Mouse (Mus musculus): ENCODE measurements around the gene 6330409D20Rik. TPM values are rescaled to one million over a fixed set of nuclear protein-coding genes. Genes with fewer than 3 reads are reported as not detected.

6330409D20Rik gene
- polyA plus RNA-seq, 1 experiment from 2014 or later, result 3.0 TPM

DNA sequence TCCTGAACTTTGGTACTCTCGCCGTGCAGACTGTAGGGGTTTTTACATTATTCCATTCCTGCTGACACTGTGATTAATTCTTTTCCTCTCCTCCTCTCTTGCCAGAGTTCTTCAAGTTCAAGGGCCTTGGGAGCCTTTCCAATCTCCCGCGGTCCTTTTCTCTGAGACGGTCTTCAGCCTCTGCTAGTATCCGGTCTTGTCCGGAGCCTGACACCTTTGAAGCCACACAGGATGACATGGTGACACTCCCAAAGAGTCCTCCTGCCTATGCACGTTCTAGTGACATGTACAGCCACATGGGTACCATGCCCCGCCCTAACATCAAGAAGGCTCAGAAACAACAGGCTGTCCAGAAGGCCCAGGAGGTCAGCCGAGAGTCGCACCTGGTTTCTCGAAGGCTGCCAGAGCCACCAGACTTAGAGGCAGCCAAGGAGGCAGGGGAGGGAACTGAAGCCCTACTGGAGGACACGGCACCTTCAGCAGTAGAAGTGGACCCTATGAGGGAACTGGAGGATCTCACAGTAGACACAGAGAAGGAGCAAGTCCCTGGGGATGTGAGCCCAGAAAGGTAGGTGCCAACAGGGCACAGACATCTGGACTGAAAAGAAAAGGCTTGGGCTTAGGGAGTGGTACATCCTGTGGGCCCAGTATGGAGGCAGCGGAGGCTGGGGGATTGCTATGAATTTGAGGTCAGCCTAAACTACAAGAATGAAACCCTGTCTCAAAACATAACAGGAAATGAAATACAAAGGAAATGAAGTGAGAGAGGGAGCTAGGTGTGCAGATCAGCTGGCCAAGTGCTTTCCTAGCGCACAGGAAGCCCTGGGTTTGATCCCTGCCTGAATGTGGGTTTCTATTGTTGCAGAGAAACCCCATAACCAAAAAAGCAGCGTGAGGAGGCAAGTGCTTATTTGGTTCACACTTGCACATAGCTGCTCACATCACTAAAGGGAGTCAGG, 15.7 kb downstream of the 6330409D20Rik start:
- H3K4me1 ChIP-seq (replicated peaks; ENCODE audit: control insufficient read depth, insufficient read depth, low read length), result no peaks in the 10 kb centered on the region
- no peaks in the 10 kb centered on the region for H3K9me3 ChIP-seq (ENCODE audit: control insufficient read depth, low read length)
- ATAC-seq (ENCODE audit: low FRiP score) (no peak), DNase-seq (ENCODE audit: low spot score) (no peak)
- H3K27ac ChIP-seq (ENCODE audit: low read depth, low read length), result no peak overlapping the region
- no peak overlapping the region for H3K4me2 ChIP-seq (replicated peaks; ENCODE audit: low read depth, low read length)
- no peak overlapping the region for H3K9ac ChIP-seq (ENCODE audit: low read depth, low read length)
- 83% methylated on average over 16 of the region's 16 CpGs for WGBS
- no peaks in the 10 kb centered on the region for H3K36me3 ChIP-seq (ENCODE audit: control insufficient read depth, insufficient read depth, low read length)
- H3K27me3 ChIP-seq (ENCODE audit: control insufficient read depth, insufficient read depth, low read length), result no peaks in the 10 kb centered on the region
- H3K4me3 ChIP-seq (ENCODE audit: low read depth, low read length), result no peak overlapping the region

DNA sequence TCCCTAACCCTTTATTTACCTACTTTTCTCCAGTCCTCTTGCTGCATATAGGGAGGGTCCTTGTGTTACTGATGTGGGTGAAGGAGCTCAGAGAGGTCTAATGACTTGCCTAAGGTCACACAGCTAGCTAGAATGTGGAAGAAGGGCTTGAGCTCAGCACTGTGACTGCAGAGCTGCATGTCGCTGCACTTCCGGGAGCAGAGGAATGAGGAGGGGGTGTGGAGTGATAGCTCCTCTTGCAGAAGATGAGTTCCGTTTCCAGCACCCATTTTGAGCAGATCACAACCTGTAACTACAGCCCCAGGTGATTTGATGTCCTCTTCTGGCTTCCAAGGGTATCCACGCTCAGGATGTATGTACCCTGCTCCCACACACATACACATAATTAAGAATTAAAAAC, 16.7 kb downstream of the 6330409D20Rik start:
- no peak for ATAC-seq (ENCODE audit: low FRiP score)
- H3K9ac ChIP-seq (ENCODE audit: low read depth, low read length), result no peak overlapping the region
- WGBS, result 88% methylated on average over 4 of the region's 4 CpGs

DNA sequence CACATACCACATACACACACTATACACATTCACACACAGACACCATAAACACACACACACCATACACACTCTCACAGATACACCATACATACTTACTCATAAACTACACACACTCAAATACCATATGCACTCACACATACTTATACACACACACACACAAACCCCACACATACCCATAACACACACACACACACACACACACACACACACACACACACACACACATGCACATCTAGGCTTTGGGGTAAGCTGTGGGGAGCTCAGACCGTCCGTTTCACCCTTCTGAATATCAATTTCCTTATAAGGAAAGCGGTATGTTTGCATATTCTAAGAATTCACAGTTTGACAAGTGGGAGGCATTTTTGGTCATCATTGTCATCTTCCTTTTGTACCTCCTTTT, 18.2 kb downstream of the 6330409D20Rik start:
- Histone ChIP-seq H3K4me2 (replicated peaks; ENCODE audit: low read depth, low read length) (no peak overlapping the region), H3K4me1 (replicated peaks; ENCODE audit: control insufficient read depth, insufficient read depth, low read length) (no peaks in the 10 kb centered on the region), H3K36me3 (ENCODE audit: control insufficient read depth, insufficient read depth, low read length) (no peaks in the 10 kb centered on the region), H3K27ac (ENCODE audit: low read depth, low read length) (no peak overlapping the region), H3K27me3 (ENCODE audit: control insufficient read depth, insufficient read depth, low read length) (no peaks in the 10 kb centered on the region), H3K4me3 (ENCODE audit: low read depth, low read length) (no peak overlapping the region), H3K9ac (ENCODE audit: low read depth, low read length) (no peak overlapping the region), H3K9me3 (ENCODE audit: control insufficient read depth, low read length) (no peaks in the 10 kb centered on the region)
- DNase-seq (ENCODE audit: low spot score) (no peak), ATAC-seq (ENCODE audit: low FRiP score) (no peak)
- 86% methylated on average over 3 of the region's 3 CpGs for WGBS

More for the DNA sequence above, 16.7 kb downstream of the 6330409D20Rik start:
- DNase-seq (ENCODE audit: low spot score), result no peak
- Histone ChIP-seq H3K9me3 (ENCODE audit: control insufficient read depth, low read length) (no peaks in the 10 kb centered on the region), H3K36me3 (ENCODE audit: control insufficient read depth, insufficient read depth, low read length) (no peaks in the 10 kb centered on the region), H3K27ac (ENCODE audit: low read depth, low read length) (no peak overlapping the region), H3K4me3 (ENCODE audit: low read depth, low read length) (no peak overlapping the region), H3K4me2 (replicated peaks; ENCODE audit: low read depth, low read length) (no peak overlapping the region), H3K27me3 (ENCODE audit: control insufficient read depth, insufficient read depth, low read length) (no peaks in the 10 kb centered on the region), H3K4me1 (replicated peaks; ENCODE audit: control insufficient read depth, insufficient read depth, low read length) (no peaks in the 10 kb centered on the region)

DNA sequence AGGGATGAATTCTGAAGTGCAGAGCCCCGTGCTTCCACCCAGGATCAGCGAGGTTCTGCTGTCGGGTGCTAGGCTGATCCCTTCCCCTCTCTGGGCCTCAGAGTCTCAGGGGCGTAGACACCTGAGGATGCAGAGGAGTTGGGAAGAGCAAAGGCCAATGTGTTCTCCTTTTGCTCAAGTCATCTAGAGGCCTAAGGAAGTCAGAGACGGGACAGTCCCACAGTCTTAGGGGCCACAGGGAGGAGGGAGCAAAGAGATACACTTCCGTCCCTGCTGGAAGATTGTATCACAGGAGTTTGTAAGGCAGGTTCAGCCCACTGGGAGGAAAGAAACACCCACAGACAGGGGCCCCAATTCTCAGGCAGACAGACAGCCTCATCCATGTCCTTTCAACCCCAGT, 18.8 kb downstream of the 6330409D20Rik start:
- Histone ChIP-seq H3K4me2 (replicated peaks; ENCODE audit: low read depth, low read length) (no peak overlapping the region), H3K27ac (ENCODE audit: low read depth, low read length) (no peak overlapping the region), H3K9me3 (ENCODE audit: control insufficient read depth, low read length) (no peaks in the 10 kb centered on the region), H3K27me3 (ENCODE audit: control insufficient read depth, insufficient read depth, low read length) (no peaks in the 10 kb centered on the region), H3K9ac (ENCODE audit: low read depth, low read length) (no peak overlapping the region), H3K4me1 (replicated peaks; ENCODE audit: control insufficient read depth, insufficient read depth, low read length) (no peaks in the 10 kb centered on the region), H3K4me3 (ENCODE audit: low read depth, low read length) (no peak overlapping the region), H3K36me3 (ENCODE audit: control insufficient read depth, insufficient read depth, low read length) (no peaks in the 10 kb centered on the region)
- ATAC-seq (ENCODE audit: low FRiP score) (no peak), DNase-seq (ENCODE audit: low spot score) (no peak)
- WGBS, result 70% methylated on average over 6 of the region's 6 CpGs

DNA sequence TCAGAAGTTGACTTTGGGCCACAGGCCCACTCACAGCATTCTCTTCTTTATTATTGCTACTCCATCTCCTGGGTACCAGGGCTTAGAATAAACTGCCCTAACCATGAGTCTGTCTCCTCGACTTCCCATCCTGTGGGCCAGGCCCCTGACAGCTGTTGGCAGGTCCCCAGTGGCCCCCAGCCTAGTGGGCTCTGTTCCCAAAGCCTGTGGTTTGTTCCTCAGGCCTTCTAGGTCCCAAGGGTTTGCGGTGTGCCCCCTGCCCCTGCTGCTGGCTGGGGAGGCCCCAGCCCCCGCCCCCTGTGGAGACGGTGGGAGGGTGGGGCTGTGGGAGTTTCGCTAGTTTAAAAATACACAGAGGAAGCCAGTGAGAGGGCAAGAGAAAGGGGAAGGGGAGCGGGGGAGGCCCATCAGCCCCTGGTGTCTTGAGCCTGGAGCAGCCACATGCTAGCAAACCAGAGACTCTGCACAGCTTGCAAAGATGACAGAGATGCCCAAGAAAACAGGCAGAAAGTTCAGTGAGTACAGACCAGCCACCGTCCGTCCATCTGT, 20.1 kb downstream of the 6330409D20Rik start, which contains the start of gene Sh2d3c:
Gene Sh2d3c, plus strand, starts transcription at position 375 of the 549 bp plus-strand sequence.
- DNase-seq (ENCODE audit: low spot score), result no peak
- Histone ChIP-seq H3K36me3 (ENCODE audit: control insufficient read depth, insufficient read depth, low read length) (no peaks in the 10 kb centered on the region), H3K4me2 (replicated peaks; ENCODE audit: low read depth, low read length) (no peak within 1 kb of the TSS), H3K27ac (ENCODE audit: low read depth, low read length) (no peak within 1 kb of the TSS), H3K27me3 (ENCODE audit: control insufficient read depth, insufficient read depth, low read length) (no peaks in the 10 kb centered on the region), H3K4me3 (ENCODE audit: low read depth, low read length) (no peak within 1 kb of the TSS), H3K9ac (ENCODE audit: low read depth, low read length) (no peak within 1 kb of the TSS), H3K4me1 (replicated peaks; ENCODE audit: control insufficient read depth, insufficient read depth, low read length) (no peaks in the 10 kb centered on the region), H3K9me3 (ENCODE audit: control insufficient read depth, low read length) (no peaks in the 10 kb centered on the region)
- no peak for ATAC-seq (ENCODE audit: low FRiP score)
- WGBS, result 58% methylated on average over 8 of the region's 8 CpGs

DNA sequence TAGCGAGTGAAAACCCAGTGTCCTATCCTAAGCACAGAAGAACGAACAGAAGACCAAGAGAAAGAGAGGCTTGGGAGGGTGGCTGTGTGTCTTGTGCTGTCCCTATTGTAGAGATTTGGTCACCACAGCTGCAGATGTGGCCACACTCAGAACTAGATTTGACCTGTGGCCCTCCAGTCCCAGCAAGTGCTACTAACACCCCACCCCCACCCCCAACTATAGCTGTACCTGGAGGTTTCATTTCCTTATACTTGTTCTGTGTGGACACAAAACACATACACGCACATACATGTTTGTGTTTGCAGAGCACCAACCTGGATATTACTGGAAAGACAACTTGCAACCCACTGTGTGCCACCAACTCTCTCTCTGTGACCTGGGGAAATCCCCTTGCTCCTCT, 20.8 kb downstream of the 6330409D20Rik start:
- Histone ChIP-seq H3K36me3 (ENCODE audit: control insufficient read depth, insufficient read depth, low read length) (no peaks in the 10 kb centered on the region), H3K9me3 (ENCODE audit: control insufficient read depth, low read length) (no peaks in the 10 kb centered on the region), H3K27me3 (ENCODE audit: control insufficient read depth, insufficient read depth, low read length) (no peaks in the 10 kb centered on the region), H3K4me1 (replicated peaks; ENCODE audit: control insufficient read depth, insufficient read depth, low read length) (no peaks in the 10 kb centered on the region), H3K4me3 (ENCODE audit: low read depth, low read length) (no peak overlapping the region), H3K9ac (ENCODE audit: low read depth, low read length) (no peak overlapping the region), H3K4me2 (replicated peaks; ENCODE audit: low read depth, low read length) (no peak overlapping the region), H3K27ac (ENCODE audit: low read depth, low read length) (no peak overlapping the region)
- ATAC-seq (ENCODE audit: low FRiP score) (no peak), DNase-seq (ENCODE audit: low spot score) (no peak)
- WGBS, result 99% methylated on average over 3 of the region's 3 CpGs

DNA sequence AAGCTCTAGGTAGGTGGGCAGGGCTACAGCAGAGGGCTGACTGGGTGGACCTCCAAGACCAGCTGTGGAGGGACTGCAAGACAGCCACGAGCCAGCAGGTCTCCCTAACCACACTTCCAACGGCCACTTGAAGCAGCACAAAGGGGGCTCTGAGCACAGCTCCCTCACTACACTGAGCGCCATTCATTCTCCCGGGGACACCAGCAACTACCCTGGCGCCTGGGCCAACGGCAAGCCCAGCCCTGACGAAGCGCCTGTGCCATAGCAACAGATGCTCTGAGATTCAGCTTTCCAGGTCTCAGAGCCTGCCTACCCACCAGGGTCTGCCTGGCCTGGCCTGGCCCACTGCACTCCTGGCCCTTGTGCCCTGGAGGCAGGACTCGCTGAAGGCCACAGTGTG, 22.1 kb downstream of the 6330409D20Rik start:
- 0 out of 2 replicates have a peak, but pooled peaks have one; percentile 22 for ATAC-seq (ENCODE audit: low FRiP score)
- Histone ChIP-seq H3K36me3 (ENCODE audit: control insufficient read depth, insufficient read depth, low read length) (no peaks in the 10 kb centered on the region), H3K4me2 (replicated peaks; ENCODE audit: low read depth, low read length) (no peak overlapping the region), H3K4me1 (replicated peaks; ENCODE audit: control insufficient read depth, insufficient read depth, low read length) (no peaks in the 10 kb centered on the region), H3K27ac (ENCODE audit: low read depth, low read length) (no peak overlapping the region), H3K9me3 (ENCODE audit: control insufficient read depth, low read length) (no peaks in the 10 kb centered on the region), H3K27me3 (ENCODE audit: control insufficient read depth, insufficient read depth, low read length) (no peaks in the 10 kb centered on the region), H3K4me3 (ENCODE audit: low read depth, low read length) (no peak overlapping the region), H3K9ac (ENCODE audit: low read depth, low read length) (no peak overlapping the region)
- 47% methylated on average over 9 of the region's 9 CpGs for WGBS
- DNase-seq (ENCODE audit: low spot score), result no peak

DNA sequence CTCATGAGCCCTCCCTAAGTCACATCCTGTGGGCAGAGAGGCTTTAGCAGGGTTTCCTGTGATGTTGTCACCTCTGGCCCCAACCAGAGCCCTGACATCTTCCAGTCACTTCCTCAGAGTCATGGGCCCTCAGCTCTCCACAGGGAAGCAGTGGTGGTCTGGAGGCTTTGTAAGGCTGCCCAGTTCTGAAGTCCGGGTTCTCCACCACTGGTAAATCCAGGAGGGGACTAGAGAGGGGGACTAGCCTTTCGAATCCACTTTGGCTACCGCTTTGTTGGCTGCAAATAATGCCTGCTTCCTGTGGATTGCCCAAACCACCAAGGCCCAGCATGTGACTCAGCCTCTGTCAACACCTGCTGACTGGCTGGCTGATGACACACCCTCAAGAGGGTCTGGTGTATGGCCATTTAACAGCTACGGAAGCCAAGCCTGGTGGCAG, 25.8 kb downstream of the 6330409D20Rik start:
- no peak overlapping the region for H3K4me3 ChIP-seq (ENCODE audit: low read depth, low read length)
- no peak overlapping the region for H3K27ac ChIP-seq (ENCODE audit: low read depth, low read length)
- H3K4me2 ChIP-seq (replicated peaks; ENCODE audit: low read depth, low read length), result no peak overlapping the region
- ATAC-seq (ENCODE audit: low FRiP score), result no peak
- DNase-seq (ENCODE audit: low spot score), result no peak
- no peaks in the 10 kb centered on the region for H3K27me3 ChIP-seq (ENCODE audit: control insufficient read depth, insufficient read depth, low read length)
- WGBS, result 70% methylated on average over 4 of the region's 4 CpGs
- no peaks in the 10 kb centered on the region for H3K36me3 ChIP-seq (ENCODE audit: control insufficient read depth, insufficient read depth, low read length)
- no peaks in the 10 kb centered on the region for H3K9me3 ChIP-seq (ENCODE audit: control insufficient read depth, low read length)
- H3K9ac ChIP-seq (ENCODE audit: low read depth, low read length), result no peak overlapping the region
- peaks cover 5% of the 10 kb centered on the region; the same call in 1 of the 2 replicates for H3K4me1 ChIP-seq (replicated peaks; ENCODE audit: control insufficient read depth, insufficient read depth, low read length)

All from hindbrain, embryonic 11.5 days (tissue).